Mouse (Mus musculus) embryonic facial prominence, embryonic 12.5 days (tissue): ENCODE measurements around the gene Dctpp1. TPM values are rescaled to one million over a fixed set of nuclear protein-coding genes. Genes with fewer than 3 reads are reported as not detected.

Experiments
- polyA plus RNA-seq: library from polyadenylated mRNA; unstranded; fragments of >200 nt; fragmentation: Nextera tagmentation; extraction: Ambion mirVana; gene quantifications from 2 replicates; pipeline ENCODE4 v1.2.1, GENCODE M21; 2016

The Dctpp1 gene
- polyA plus RNA-seq, 1 experiment from 2014 or later = 196 TPM

Other genes starting within 250 kb of the Dctpp1 start
- 5.6 and 7.1 TPM in 2 replicates for gene Mvp, start 246.1 kb downstream of the Dctpp1 start, polyA plus RNA-seq
- gene Pagr1b, start 244.2 kb downstream of the Dctpp1 start, polyA plus RNA-seq = 0.37 TPM in 1 of 2 replicates, not detected in the other
- gene Pagr1a, start 243.4 kb downstream of the Dctpp1 start, polyA plus RNA-seq = 51.4 and 76.7 TPM in 2 replicates
- gene Gm42742, start 239.6 kb downstream of the Dctpp1 start, polyA plus RNA-seq = 59.3 and 77.8 TPM in 2 replicates
- 8.9 and 9.6 TPM in 2 replicates for gene Prrt2, start 239.5 kb downstream of the Dctpp1 start, polyA plus RNA-seq
- 118 and 122 TPM in 2 replicates for gene Maz, start 233.7 kb downstream of the Dctpp1 start, polyA plus RNA-seq
- gene Kif22, start 218.2 kb downstream of the Dctpp1 start, polyA plus RNA-seq = 136 and 141 TPM in 2 replicates
- gene Zg16, start 173.4 kb downstream of the Dctpp1 start, polyA plus RNA-seq = not detected in 2 replicates
- gene AI467606, start 169.3 kb downstream of the Dctpp1 start, polyA plus RNA-seq = 1.3 and 1.5 TPM in 2 replicates
- 2.1 and 2.4 TPM in 2 replicates for gene Qprt, start 138.5 kb downstream of the Dctpp1 start, polyA plus RNA-seq
- gene Spn, start 122.9 kb downstream of the Dctpp1 start, polyA plus RNA-seq = 0.13 TPM in 1 of 2 replicates, not detected in the other
- gene Cd2bp2, start 64.7 kb downstream of the Dctpp1 start, polyA plus RNA-seq = 73.7 and 82.5 TPM in 2 replicates
- 41.1 and 43.4 TPM in 2 replicates for gene Tbc1d10b, start 52.2 kb downstream of the Dctpp1 start, polyA plus RNA-seq
- 65.2 and 79.2 TPM in 2 replicates for gene Mylpf, start 51.8 kb downstream of the Dctpp1 start, polyA plus RNA-seq
- gene Zfp553, start 27.6 kb downstream of the Dctpp1 start, polyA plus RNA-seq = 63.2 and 63.3 TPM in 2 replicates
- gene Sept1, start 27.6 kb downstream of the Dctpp1 start, polyA plus RNA-seq = 34.0 and 39.7 TPM in 2 replicates
- 82.9 and 89.3 TPM in 2 replicates for gene Zfp771, start 16.4 kb downstream of the Dctpp1 start, polyA plus RNA-seq
- 80.1 and 80.4 TPM in 2 replicates for gene Sephs2, start 13.3 kb upstream of the Dctpp1 start, polyA plus RNA-seq
- 0.88 and 0.91 TPM in 2 replicates for gene Itgal, start 35.6 kb upstream of the Dctpp1 start, polyA plus RNA-seq
- 22.3 and 22.5 TPM in 2 replicates for gene Zfp768, start 84.9 kb upstream of the Dctpp1 start, polyA plus RNA-seq
- 9.3 and 10.5 TPM in 2 replicates for gene Zfp747, start 115.3 kb upstream of the Dctpp1 start, polyA plus RNA-seq
- gene 9130019O22Rik, start 126.5 kb upstream of the Dctpp1 start, polyA plus RNA-seq = 6.0 and 6.9 TPM in 2 replicates
- 6.9 and 7.8 TPM in 2 replicates for gene E430018J23Rik, start 132.9 kb upstream of the Dctpp1 start, polyA plus RNA-seq
- 7.9 and 8.5 TPM in 2 replicates for gene Zfp764, start 146.1 kb upstream of the Dctpp1 start, polyA plus RNA-seq
- 25.0 and 28.4 TPM in 2 replicates for gene Zfp688, start 161.4 kb upstream of the Dctpp1 start, polyA plus RNA-seq
- 16.5 and 16.7 TPM in 2 replicates for gene Zfp689, start 188.4 kb upstream of the Dctpp1 start, polyA plus RNA-seq
- gene Prr14, start 198.9 kb upstream of the Dctpp1 start, polyA plus RNA-seq = 47.5 and 48.7 TPM in 2 replicates
- gene Fbrs, start 218.5 kb upstream of the Dctpp1 start, polyA plus RNA-seq = 14.6 and 14.8 TPM in 2 replicates